Mouse (Mus musculus) lung, adult 2 months (tissue): ENCODE measurements around the gene Olfr589. TPM values are rescaled to one million over a fixed set of nuclear protein-coding genes. Genes with fewer than 3 reads are reported as not detected.
"Not testable (repeated sequence)": the region's sequence is repeated elsewhere in the genome, so short reads cannot be mapped to it uniquely, and the experiment has no call there.

Source experiments
- DNase-seq: peaks from one replicate; pipeline ENCODE4 v3.0.0; 2022
- H3K4me1 ChIP-seq: fragments of 200-500 bp; 2 replicates; pipeline ENCODE4 v1.6.1; 2011; ENCODE audit warnings: low read length; ENCODE audit not compliant: control insufficient read depth, insufficient read depth
- H3K4me3 ChIP-seq: fragments of 200-500 bp; replicated peaks from 2 replicates; pipeline ENCODE3; 2011; ENCODE audit warnings: low read depth, mild to moderate bottlenecking, control low read depth, low read length; ENCODE audit errors: extremely low read depth
- CTCF ChIP-seq: fragments of 200-500 bp; IDR thresholded peaks from 2 replicates; pipeline ENCODE4 v1.5.1; 2011; ENCODE audit warnings: mild to moderate bottlenecking, low read length, control low read depth; ENCODE audit not compliant: insufficient read depth
- POLR2A ChIP-seq: fragments of 200-500 bp; IDR thresholded peaks from 2 replicates; pipeline ENCODE4 v1.6.1; 2011; ENCODE audit warnings: low read depth, mild to moderate bottlenecking, control low read depth, low read length, borderline replicate concordance; ENCODE audit errors: extremely low read depth
- WGBS: fragments of 180-500 bp; shearing (Covaris S2); methylation state at CpG from one replicate; pipeline ENCODE4 v1.1.7; 2018; 5-methylcytosine and 5-hydroxymethylcytosine counted together
- polyA plus RNA-seq: library from polyadenylated mRNA; depleted of rRNA; stranded (reverse); fragments of >200 nt; gene quantifications from 2 replicates; pipeline ENCODE4 v1.2.3, GENCODE M21; 2012; rRNA removed

The Olfr589 gene
- polyA plus RNA-seq, result not detected in 2 replicates

DNA sequence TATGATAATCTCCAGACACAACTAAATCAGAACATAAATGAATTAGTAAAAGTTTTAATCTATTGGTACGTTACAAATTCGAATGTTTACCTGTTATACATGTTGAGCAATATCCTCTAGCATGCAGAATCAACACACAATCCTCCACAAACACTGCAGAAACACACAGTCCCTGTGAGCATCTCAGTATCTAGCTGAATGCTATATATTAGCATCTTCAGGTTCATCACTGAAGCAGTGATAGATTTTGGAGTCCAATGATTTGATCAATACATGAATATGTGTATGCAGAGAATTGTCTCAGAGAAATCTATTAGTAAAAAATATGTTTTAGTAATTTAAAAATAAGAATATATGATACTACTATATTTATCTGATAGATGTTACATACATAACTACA lies at the start of gene Olfr589:
Gene Olfr589, minus strand, starts transcription at position 101 of the 400 bp plus-strand sequence.
- no peaks in the 10 kb centered on the region for H3K4me1 ChIP-seq
- no peak for TF ChIP-seq POLR2A
- no peak for TF ChIP-seq CTCF
- 42% methylated on average over 2 of the region's 2 CpGs for WGBS
- DNase-seq, result no peak
- no peak within 1 kb of the TSS for H3K4me3 ChIP-seq

DNA sequence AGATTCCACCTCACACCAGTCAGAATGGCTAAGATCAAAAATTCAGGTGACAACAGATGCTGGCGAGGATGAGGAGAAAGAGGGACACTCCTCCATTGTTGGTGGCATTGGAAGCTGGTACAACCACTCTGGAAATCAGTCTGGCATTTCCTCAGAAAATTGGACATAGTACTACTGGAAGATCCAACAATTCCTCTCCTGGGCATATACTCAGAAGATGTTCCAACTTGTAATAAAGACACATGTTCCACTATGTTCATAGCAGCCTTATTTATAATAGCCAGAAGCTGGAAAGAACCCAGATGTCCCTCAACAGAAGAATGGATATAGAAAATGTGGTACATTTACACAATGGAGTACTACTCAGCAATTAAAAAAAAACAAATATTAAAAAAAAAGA lies 28.3 kb upstream of the Olfr589 start, which contains the start of gene Olfr592:
Gene Olfr592, plus strand, starts transcription at position 301 of the 400 bp plus-strand sequence.
- WGBS, result 66% methylated on average over 1 of the region's 1 CpGs

DNA sequence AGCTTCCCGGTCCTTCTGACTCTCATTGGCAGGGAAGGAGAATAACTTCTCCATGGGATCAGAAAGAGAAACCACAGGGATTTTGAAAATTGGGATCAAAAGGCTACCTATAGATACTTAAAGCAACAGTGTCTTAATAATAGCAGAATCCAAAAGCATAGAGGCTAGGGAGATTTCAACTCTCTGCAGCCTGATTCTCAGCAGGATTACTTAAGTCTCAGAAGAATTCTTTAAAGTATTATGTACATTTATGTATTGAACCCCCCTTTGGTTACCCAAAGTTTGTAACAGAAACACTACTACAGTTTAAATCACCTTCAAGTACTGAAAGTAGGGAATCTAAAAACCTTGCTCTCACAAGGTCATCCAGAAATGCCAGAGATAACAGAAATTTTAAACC lies 22.1 kb upstream of the Olfr589 start, which contains the start of gene Olfr591:
Gene Olfr591, minus strand, starts transcription at position 101 of the 400 bp plus-strand sequence.
- no peak for DNase-seq
- WGBS, result 70% methylated on average over 1 of the region's 1 CpGs
- Histone ChIP-seq H3K4me3 (no peak within 1 kb of the TSS), H3K4me1 (no peaks in the 10 kb centered on the region)
- no peak for TF ChIP-seq CTCF
- no peak for TF ChIP-seq POLR2A

More for the DNA sequence above, 28.3 kb upstream of the Olfr589 start, which contains the start of gene Olfr592:
- not testable (repeated sequence) for H3K4me3 ChIP-seq, H3K4me1 ChIP-seq, DNase-seq

DNA sequence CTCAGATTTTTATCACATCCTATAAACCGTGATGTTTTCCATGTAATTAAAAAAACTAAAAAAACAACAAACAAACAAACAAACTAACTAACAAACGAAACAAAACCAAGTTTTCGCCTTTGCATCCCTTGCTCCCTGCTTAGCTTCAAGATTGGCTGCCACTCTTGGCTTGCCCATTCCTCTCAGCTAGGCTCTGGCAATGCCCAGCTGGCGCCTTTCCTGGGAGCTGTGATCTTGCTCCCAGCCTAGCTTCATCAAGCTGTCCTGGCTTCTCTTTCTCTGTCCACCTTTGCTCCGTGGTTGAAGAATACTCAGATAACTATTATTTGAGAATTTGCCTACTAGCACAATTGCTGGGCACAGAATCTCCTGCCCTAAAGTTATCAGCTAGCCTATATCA lies 13.5 kb upstream of the Olfr589 start:
- DNase-seq, result no peak
- WGBS, result 59% methylated on average over 5 of the region's 5 CpGs
- no peaks in the 10 kb centered on the region for H3K4me1 ChIP-seq
- no peak overlapping the region for H3K4me3 ChIP-seq
- TF ChIP-seq CTCF (no peak), POLR2A (no peak)

DNA sequence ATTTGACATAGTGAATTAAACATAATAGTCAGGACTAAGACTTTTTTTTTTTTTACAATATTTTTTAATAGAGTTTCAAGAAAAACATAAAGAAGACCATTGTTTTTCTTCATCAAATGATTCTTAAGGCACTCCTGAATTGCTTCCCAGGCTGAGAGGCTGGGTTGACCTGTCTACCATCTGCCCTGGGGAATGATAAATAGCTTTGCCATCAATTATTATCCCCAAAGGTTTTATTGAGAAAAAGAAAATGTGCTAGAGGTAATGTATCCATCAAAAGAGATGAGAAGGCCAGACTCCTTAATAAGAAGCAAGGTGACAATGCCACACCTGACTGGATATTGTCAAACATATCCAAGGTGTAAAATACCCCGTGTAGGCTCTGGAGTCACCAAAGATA lies 15.6 kb downstream of the Olfr589 start, which contains the start of gene Olfr588-ps1:
Gene Olfr588-ps1, plus strand, starts transcription at position 301 of the 400 bp plus-strand sequence.
- DNase-seq, result no peak
- 84% methylated on average over 1 of the region's 1 CpGs for WGBS
- Histone ChIP-seq H3K4me3 (no peak within 1 kb of the TSS), H3K4me1 (no peaks in the 10 kb centered on the region)
- TF ChIP-seq CTCF (no peak), POLR2A (no peak)

DNA sequence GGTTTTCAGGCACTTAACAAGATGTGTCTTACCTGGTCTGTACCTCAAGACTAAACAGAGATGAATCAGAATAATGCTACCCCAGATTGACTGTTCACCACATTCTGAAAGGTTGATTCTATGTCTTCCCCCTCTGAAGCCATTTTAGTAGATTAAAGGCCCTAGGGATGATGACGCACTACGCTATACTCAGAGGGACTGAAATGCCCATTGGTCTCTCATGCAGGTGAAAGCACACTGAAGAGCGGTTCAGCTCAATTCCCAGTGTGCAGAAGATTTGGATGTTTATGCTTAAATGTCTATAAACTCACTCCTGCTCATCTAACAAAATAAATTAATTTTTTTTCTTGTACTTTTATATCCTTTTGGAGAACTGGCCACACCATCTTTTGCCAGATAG lies 30.6 kb downstream of the Olfr589 start, which contains the start of gene Olfr586:
Gene Olfr586, minus strand, starts transcription at position 101 of the 400 bp plus-strand sequence.
- no peak for TF ChIP-seq POLR2A
- no peak for TF ChIP-seq CTCF
- Histone ChIP-seq H3K4me3 (no peak within 1 kb of the TSS), H3K4me1 (no peaks in the 10 kb centered on the region)
- no peak for DNase-seq
- 90% methylated on average over 3 of the region's 3 CpGs for WGBS

DNA sequence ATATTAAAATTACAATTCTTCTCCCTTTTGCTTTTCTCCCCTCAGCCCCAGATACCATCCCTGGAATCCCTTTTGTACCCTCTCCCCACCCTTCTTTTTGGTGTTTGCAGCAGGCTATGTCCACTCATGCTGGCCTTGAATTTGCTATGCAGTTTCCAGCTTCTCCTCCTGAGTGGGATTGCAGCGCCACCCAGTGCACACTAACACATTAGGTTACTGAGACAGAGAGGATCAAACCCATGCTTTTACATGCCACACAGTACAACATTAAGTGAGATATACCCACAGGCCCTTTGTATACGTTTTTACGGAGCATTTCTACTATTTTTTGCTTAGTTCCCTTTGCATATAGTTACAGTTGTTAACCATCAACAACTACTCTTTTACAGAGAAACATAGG lies 36.8 kb downstream of the Olfr589 start:
- no peak for TF ChIP-seq POLR2A
- 50% methylated on average over 3 of the region's 3 CpGs for WGBS
- H3K4me1 ChIP-seq, result no peaks in the 10 kb centered on the region
- no peak overlapping the region for H3K4me3 ChIP-seq
- no peak for DNase-seq

Other genes starting within 250 kb of the Olfr589 start
- gene Olfr571, start 238.8 kb downstream of the Olfr589 start, polyA plus RNA-seq, result not detected in 2 replicates
- gene Olfr572, start 231.9 kb downstream of the Olfr589 start, polyA plus RNA-seq, result not detected in 2 replicates
- not detected in 2 replicates for gene Olfr573-ps1, start 213.8 kb downstream of the Olfr589 start, polyA plus RNA-seq
- gene Olfr574, start 207.9 kb downstream of the Olfr589 start, polyA plus RNA-seq, result not detected in 2 replicates
- not detected in 2 replicates for gene Olfr575, start 197.6 kb downstream of the Olfr589 start, polyA plus RNA-seq
- gene Olfr576, start 193.7 kb downstream of the Olfr589 start, polyA plus RNA-seq, result not detected in 2 replicates
- not detected in 2 replicates for gene Olfr577, start 180.4 kb downstream of the Olfr589 start, polyA plus RNA-seq
- gene Olfr578, start 167.0 kb downstream of the Olfr589 start, polyA plus RNA-seq, result not detected in 2 replicates
- gene Olfr582, start 118.3 kb downstream of the Olfr589 start, polyA plus RNA-seq, result not detected in 2 replicates
- gene Olfr583, start 105.1 kb downstream of the Olfr589 start, polyA plus RNA-seq, result not detected in 2 replicates
- not detected in 2 replicates for gene Olfr584, start 74.5 kb downstream of the Olfr589 start, polyA plus RNA-seq
- gene Olfr585, start 58.6 kb downstream of the Olfr589 start, polyA plus RNA-seq, result not detected in 2 replicates
- gene Olfr586, start 30.7 kb downstream of the Olfr589 start, polyA plus RNA-seq, result not detected in 2 replicates
- gene Olfr588-ps1, start 15.5 kb downstream of the Olfr589 start, polyA plus RNA-seq, result not detected in 2 replicates
- gene Olfr591, start 22.0 kb upstream of the Olfr589 start, polyA plus RNA-seq, result not detected in 2 replicates
- not detected in 2 replicates for gene Olfr592, start 28.4 kb upstream of the Olfr589 start, polyA plus RNA-seq
- not detected in 2 replicates for gene Olfr593, start 55.5 kb upstream of the Olfr589 start, polyA plus RNA-seq
- not detected in 2 replicates for gene Olfr594, start 60.6 kb upstream of the Olfr589 start, polyA plus RNA-seq
- gene Usp17ld, start 96.1 kb upstream of the Olfr589 start, polyA plus RNA-seq, result not detected in 2 replicates
- gene Olfr596, start 149.3 kb upstream of the Olfr589 start, polyA plus RNA-seq, result not detected in 2 replicates
- not detected in 2 replicates for gene Olfr597, start 160.0 kb upstream of the Olfr589 start, polyA plus RNA-seq
- not detected in 2 replicates for gene Olfr598, start 167.2 kb upstream of the Olfr589 start, polyA plus RNA-seq
- gene Olfr599, start 179.6 kb upstream of the Olfr589 start, polyA plus RNA-seq, result not detected in 2 replicates
- gene Olfr600, start 193.3 kb upstream of the Olfr589 start, polyA plus RNA-seq, result not detected in 2 replicates
- gene Olfr601, start 206.3 kb upstream of the Olfr589 start, polyA plus RNA-seq, result not detected in 2 replicates
- not detected in 2 replicates for gene Olfr603, start 229.8 kb upstream of the Olfr589 start, polyA plus RNA-seq